Mouse (Mus musculus) adrenal gland (tissue): Measurements from ENCODE around the gene Rpl11.

ENCODE experiments used
- intact Hi-C: fragments of 180-260 bp; cut with DNase I; formaldehyde crosslinking; loops from one replicate; pipeline ENCODE4 v1.15.1; 2025

Rpl11 gene

DNA sequence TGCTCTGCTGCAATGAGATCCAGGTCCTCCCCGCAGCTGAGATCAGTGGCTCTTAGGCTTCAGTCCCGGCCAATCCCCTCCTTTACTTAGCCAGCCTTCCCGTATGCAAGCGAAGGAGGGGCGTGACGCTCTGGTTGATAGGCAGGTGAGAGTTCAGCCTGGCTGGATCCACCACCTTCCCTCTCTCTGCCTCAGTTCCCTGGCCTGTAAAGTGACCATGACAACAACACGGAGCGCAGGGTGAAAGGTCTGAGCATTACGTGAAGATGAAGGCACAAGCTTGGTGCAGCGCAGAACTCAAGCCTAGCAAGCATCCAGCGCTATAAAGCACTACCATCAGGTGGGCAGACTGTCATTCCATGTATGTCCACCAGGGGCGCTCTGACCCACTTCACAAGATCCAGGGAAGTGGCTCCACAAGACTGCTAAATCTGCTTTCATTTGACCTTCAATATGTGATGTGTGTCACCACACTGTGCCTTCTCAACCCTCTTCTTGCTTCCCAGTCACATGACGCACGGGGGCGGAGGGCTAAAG, 18.0 kb upstream of the Rpl11 start:
- intact Hi-C loops: loop anchor here (2.0 to 5.0 kb wide), 3 partner anchors 36 to 88 kb away; no protein-coding TSS in a partner anchor

DNA sequence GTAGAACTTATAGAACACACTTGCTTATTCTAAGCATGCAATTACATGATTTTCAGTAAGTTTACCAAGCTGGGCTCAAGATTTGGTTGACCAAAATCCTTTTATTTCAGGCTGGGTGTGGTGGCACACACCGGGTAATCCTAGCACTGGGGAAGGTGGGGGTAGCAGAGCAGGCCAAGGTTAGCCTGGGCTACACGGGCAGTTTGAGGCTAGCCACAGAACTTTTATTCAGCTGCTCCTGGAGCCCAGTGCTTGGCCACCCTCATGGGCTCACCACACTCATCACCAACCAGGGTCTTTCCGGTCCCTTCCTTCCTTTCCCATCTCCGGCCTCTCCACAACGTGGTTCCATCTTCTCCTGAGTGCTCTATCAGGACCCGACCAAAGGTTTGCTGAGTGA, 17.4 kb upstream of the Rpl11 start:
- intact Hi-C loops: loop anchor here (2.0 to 5.0 kb wide), 3 partner anchors 37 to 88 kb away; no protein-coding TSS in a partner anchor

GRCm38 (mm10) chr4:136069954-136070353, 16.7 kb upstream of the Rpl11 start:
- intact Hi-C loops: loop anchor here (2.0 to 5.0 kb wide), 4 partner anchors 37 to 132 kb away; no protein-coding TSS in a partner anchor

DNA sequence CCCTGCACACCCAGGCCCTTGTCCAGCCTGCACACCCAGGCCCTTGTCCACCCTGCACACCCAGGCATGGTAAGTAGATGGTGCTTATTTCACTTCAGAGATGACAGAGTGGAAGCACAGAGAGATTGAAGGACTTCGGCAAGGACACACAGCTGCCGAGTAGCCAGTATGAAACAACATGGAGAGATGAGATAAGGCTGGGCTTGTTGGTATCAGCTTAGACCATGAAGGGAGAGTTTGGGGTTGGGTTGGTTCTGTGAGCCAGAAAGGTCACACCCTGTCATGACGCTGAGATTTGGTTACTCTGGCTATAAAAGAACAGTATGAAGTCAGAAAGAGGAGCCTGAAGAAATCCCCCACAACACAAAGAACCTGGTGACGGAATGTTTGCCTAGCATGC, 16.1 kb upstream of the Rpl11 start:
- intact Hi-C loops: loop anchor here (5.0 kb wide), 1 partner anchor 133 kb away; no protein-coding TSS in a partner anchor

DNA sequence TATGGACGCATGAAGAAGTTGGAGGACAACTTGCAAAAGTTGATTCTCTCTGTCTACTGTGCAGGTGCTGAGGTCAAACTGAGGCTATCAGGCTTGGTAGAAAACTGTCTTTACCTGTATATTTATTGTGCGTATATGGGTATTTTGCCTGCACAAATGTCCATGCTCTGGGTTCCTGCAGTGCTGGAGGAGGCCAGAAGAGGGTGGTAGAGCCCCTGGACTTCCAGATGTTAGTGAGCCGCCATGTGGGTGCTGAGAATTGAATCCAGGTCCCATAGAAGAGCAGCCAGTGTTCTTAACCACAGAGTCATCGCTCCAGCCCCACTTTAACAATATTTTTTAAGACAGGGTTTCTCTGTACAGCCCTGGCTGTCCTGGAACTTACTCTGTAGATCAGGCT, 9.9 kb upstream of the Rpl11 start:
- intact Hi-C loops: no loop called here

- intact Hi-C loops: loop anchor here (10.0 kb wide), 1 partner anchor 545 kb away; the partner anchor contains the start of gene Kdm1a
These were observed 6.7 kb upstream of the Rpl11 start for GRCm38 (mm10) chr4:136059800-136060488.

- intact Hi-C loops: loop anchor here (10.0 kb wide), 1 partner anchor 547 kb away; the partner anchor contains the start of gene Kdm1a
These were observed 4.7 kb upstream of the Rpl11 start for GRCm38 (mm10) chr4:136057916-136058315.

DNA sequence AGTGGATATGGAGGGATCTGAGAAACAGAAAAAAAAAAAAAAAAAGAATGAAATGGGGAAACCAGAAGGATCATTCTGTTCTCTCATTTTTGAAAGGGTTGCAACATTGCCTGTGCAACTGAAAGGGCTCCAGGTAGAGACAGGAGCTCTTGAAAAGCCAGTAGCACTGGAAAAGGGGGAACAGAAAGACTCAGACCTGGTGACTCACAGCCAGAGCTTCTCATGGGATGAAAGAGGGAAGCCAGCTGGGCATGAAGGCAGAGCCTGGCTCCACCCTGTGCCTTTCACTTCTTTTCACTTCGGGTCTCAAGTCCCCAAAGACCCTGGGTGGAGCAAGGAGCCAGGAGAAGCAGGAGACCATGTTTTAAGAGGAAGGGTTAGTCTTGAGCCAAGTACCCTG, 2.8 kb upstream of the Rpl11 start:
- intact Hi-C loops: loop anchor here (10.0 kb wide), 1 partner anchor 549 kb away; the partner anchor contains the start of gene Kdm1a

- intact Hi-C loops: loop anchor here (2.0 to 10.0 kb wide), 3 partner anchors 33 to 551 kb away; partner anchors contain the start of genes Eloa, Kdm1a and Lypla2
These were observed 615 bp upstream of the Rpl11 start for GRCm38 (mm10) chr4:136053843-136054242.

DNA sequence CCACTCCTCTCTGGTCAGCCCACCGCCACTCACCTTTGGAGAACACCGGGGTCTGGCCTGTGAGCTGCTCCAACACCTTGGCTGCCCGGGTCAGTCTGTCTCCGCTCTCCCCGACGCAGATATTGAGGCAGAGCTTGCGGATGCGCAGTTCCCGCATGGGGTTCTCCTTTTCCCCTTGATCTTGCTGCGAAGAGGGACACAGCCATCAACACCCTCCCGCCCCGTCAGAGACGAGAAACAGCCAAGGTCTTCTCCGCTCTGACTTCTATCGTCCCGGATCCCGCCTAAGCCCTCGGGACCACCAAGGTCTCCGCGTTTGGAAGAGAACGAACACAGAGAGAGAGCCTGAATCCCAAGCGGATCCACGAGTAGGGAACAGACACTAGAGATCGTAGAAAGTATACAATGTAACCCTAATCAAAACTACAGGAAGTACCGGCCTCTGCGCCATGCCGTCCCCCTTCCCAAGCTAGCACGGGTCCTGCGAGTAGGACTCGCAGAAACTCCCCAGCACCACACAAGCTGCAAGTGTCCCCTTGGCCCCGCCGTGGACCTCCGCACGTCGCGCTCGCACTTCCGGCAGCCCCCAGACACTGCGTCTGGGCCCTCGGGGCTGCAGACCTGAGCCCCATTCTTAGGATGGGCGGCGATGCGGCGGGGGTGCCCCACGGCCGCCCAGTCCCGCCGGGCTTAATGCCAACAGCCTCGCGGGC, 538 bp downstream of the Rpl11 start:
- intact Hi-C loops: loop anchor here (2.0 to 10.0 kb wide), 3 partner anchors 32 to 552 kb away; partner anchors contain the start of genes Eloa, Kdm1a and Lypla2

GRCm38 (mm10) chr4:136052060-136052459, 1.2 kb downstream of the Rpl11 start:
- intact Hi-C loops: loop anchor here (2.0 to 10.0 kb wide), 3 partner anchors 31 to 553 kb away; partner anchors contain the start of genes Eloa, Kdm1a and Lypla2

DNA sequence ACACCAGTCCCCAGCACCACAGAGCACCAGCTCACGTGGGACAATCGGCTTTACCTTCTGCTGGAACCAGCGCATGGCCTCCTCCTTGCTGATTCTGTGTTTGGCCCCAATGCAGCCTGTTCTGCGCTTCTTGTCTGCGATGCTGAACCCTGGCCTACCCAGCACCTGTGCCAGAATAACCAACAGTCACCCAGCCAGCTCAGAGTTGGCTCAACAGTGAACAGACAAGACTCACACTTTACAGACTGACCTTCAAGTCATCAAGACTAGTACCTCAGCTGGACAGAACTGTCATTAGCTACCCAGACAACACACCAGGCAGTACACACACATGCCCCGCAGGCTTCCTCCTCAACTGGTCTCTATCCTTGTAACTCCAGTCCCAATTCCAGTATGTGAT, 3.0 kb downstream of the Rpl11 start:
- intact Hi-C loops: loop anchor here (5.0 to 10.0 kb wide), 2 partner anchors 78 to 555 kb away; partner anchors contain the start of genes Kdm1a and Lypla2

- intact Hi-C loops: no loop called here
These were observed 4.8 kb downstream of the Rpl11 start for GRCm38 (mm10) chr4:136048291-136049032.

- intact Hi-C loops: no loop called here
These were observed 5.6 kb downstream of the Rpl11 start for GRCm38 (mm10) chr4:136047626-136048025.

GRCm38 (mm10) chr4:136046888-136047287, 6.3 kb downstream of the Rpl11 start:
- intact Hi-C loops: no loop called here

DNA sequence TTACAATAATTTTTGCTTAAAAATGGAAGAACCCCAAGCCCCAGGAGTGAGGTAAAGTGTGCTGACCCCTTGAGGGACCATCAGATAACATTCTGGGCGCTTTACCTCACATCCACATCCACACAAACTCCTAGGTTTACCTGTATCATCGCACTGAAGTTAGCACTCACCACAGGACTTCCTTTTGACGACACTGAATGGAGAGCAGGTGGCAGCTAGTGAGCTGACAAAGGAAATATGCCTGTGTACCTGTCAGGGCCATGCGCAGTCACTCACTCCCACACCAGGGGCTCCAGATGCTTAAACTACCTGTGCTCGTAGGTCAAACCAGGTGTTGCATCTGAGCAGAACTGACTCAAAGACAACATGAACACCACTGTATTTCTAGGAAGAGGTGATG, 8.1 kb downstream of the Rpl11 start:
- intact Hi-C loops: no loop called here

- intact Hi-C loops: no loop called here
These were observed 9.3 kb downstream of the Rpl11 start for GRCm38 (mm10) chr4:136043784-136044400.

DNA sequence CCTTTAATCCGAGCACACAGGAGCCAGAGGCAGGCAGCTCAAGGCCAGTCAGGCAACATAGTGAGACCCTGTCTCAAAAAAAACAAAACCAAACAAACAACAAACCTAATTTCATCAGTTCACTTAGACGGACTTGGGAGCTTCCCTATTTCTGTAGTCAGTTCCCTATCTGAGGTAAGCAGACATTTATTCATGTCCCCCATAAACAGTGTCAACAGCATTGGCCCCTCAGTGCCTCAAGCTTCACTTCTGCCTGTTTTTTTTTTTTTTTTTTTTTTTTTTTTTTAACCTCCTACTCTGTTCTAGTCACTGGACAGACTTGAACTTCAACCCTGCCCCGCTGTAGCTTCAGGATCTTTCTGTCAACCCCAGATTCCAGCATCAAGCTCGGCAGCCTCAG, 18.1 kb downstream of the Rpl11 start:
- intact Hi-C loops: no loop called here

DNA sequence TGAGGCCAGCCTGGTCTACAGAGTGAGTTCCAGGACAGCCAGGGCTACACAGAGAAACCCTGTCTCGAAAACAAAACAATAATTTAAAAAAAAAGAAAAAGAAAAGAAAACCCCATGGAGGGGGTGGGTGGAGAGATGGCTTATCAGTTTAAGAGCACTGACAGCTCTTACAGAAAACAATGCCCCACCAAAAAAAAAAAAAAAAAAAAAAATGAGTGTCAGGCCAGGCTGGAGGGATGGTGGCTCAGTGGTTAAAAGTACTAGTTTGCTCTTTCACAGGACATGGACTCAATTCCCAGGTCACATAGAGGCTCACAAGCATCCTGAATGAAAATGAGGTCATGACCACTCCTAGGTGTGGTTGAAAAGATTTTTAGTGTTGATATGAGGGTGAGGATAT, 20.0 kb downstream of the Rpl11 start:
- intact Hi-C loops: no loop called here
